Mouse (Mus musculus): ENCODE results near the gene Milr1. TPM values are rescaled to one million over a fixed set of nuclear protein-coding genes. Genes with fewer than 3 reads are reported as not detected.

Milr1 gene
- polyA plus RNA-seq, 1 experiment = 0.77 TPM

DNA sequence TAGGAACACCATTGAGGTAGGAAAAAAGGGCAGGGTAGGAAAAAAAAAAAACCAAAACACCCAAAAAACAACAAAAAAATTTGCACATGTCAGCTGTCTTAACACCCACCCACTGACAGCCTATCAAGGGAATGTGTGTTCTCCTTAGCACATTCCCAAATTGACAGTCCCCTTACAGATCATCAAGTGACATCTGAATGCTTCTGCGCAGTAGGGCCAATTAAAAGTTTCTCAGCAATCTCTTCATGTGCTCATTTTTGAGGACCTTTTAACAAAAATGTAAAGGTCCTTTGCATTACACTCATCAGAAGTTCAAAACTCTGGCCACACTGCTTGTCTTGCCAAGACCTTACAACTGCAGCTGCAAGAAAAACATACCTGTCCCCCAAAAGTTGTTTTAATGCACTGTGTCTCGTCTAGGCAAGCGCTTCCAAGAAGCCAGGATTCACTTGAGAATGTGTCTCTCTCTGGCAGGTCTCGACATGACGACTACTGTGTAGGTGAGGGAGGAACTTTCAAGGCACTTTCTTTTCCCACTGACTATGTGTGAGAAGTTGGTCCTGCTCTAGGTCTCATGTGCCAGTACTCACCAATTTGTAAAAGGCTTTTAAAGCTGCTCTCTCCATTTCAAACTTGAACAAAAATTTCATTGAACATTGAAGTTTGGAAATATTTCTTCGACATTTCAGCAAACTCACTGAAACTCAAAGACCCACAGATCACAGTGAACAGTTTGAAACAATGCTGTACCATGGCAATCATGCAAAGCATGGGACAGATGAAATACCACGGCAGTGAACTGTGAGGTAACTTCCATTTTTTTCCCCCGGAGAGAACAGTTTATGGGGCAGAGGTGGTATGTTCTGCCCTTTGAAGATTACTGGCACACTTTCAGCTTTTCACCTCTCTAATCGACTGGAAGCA lies 32.1 kb downstream of the Milr1 start:
- Histone ChIP-seq H3K27me3 (ENCODE audit: control insufficient read depth, insufficient read depth, low read length) (no peaks in the 10 kb centered on the region), H3K4me3 (ENCODE audit: low read depth, low read length) (no peak overlapping the region), H3K36me3 (ENCODE audit: control insufficient read depth, insufficient read depth, low read length) (peaks cover 60% of the 10 kb centered on the region), H3K27ac (ENCODE audit: insufficient read depth, low read depth, low read length) (no peak overlapping the region), H3K4me1 (ENCODE audit: control insufficient read depth, insufficient read depth, insufficient read length, low read length) (no peaks in the 10 kb centered on the region)
- no peak for TF ChIP-seq CTCF (IDR thresholded peaks at IDR 0.05; ENCODE audit: extremely low read depth, insufficient read length, insufficient replicate concordance, low read depth, low read length)
- WGBS = 50% methylated on average over 9 of the region's 9 CpGs

- Histone ChIP-seq H3K27ac (ENCODE audit: insufficient read depth, low read depth, low read length) (no peak overlapping the region), H3K36me3 (ENCODE audit: control insufficient read depth, insufficient read depth, low read length) (peaks cover 60% of the 10 kb centered on the region), H3K27me3 (ENCODE audit: control insufficient read depth, insufficient read depth, low read length) (no peaks in the 10 kb centered on the region), H3K4me3 (ENCODE audit: low read depth, low read length) (no peak overlapping the region), H3K4me1 (ENCODE audit: control insufficient read depth, insufficient read depth, insufficient read length, low read length) (no peaks in the 10 kb centered on the region)
- WGBS = 56% methylated on average over 2 of the region's 2 CpGs
- TF ChIP-seq POLR2A (IDR thresholded peaks at IDR 0.05; ENCODE audit: low read depth, low read length) (no peak), CTCF (IDR thresholded peaks at IDR 0.05; ENCODE audit: extremely low read depth, insufficient read length, insufficient replicate concordance, low read depth, low read length) (no peak)
These were observed 33.5 kb downstream of the Milr1 start for GRCm38 (mm10) chr11:106784476-106784875.

DNA sequence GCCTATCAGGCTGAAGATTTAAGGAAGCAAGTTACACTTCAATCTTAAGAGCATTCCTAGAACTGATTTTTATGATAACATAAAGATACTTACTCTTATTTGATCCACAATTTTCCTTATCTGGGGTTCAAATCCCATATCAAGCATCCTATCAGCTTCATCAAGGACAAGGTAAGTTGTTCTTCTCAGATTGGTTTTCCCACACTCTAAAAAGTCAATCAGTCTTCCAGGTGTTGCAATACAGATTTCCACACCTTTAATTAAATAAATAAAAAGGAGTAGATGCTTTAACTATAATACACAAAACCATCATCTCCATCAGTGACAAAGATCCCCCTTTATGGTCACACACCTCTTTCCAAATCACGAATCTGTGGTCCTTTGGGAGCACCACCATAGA lies 34.0 kb downstream of the Milr1 start:
- TF ChIP-seq CTCF (IDR thresholded peaks at IDR 0.05; ENCODE audit: extremely low read depth, insufficient read length, insufficient replicate concordance, low read depth, low read length) (no peak), POLR2A (IDR thresholded peaks at IDR 0.05; ENCODE audit: low read depth, low read length) (no peak)
- Histone ChIP-seq H3K4me1 (ENCODE audit: control insufficient read depth, insufficient read depth, insufficient read length, low read length) (peaks cover 2% of the 10 kb centered on the region; the same call in 1 of the 2 replicates), H3K27ac (ENCODE audit: insufficient read depth, low read depth, low read length) (no peak overlapping the region), H3K4me3 (ENCODE audit: low read depth, low read length) (no peak overlapping the region), H3K36me3 (ENCODE audit: control insufficient read depth, insufficient read depth, low read length) (peaks cover 58% of the 10 kb centered on the region), H3K27me3 (ENCODE audit: control insufficient read depth, insufficient read depth, low read length) (no peaks in the 10 kb centered on the region)
- WGBS = 43% methylated on average over 1 of the region's 1 CpGs

GRCm38 (mm10) chr11:106787131-106788025 lies 36.4 kb downstream of the Milr1 start:
- H3K27me3 ChIP-seq (ENCODE audit: control insufficient read depth, insufficient read depth, low read length) = no peaks in the 10 kb centered on the region
- peak overlapping the region; percentile 86 for H3K27ac ChIP-seq (ENCODE audit: insufficient read depth, low read depth, low read length)
- peaks cover 43% of the 10 kb centered on the region for H3K36me3 ChIP-seq (ENCODE audit: control insufficient read depth, insufficient read depth, low read length)
- TF ChIP-seq CTCF (IDR thresholded peaks at IDR 0.05; ENCODE audit: extremely low read depth, insufficient read length, insufficient replicate concordance, low read depth, low read length) = no peak
- peak; percentile 64; the same call in 1 of the 2 replicates for TF ChIP-seq POLR2A (IDR thresholded peaks at IDR 0.05; ENCODE audit: low read depth, low read length)
- peaks cover 2% of the 10 kb centered on the region; the same call in 1 of the 2 replicates for H3K4me1 ChIP-seq (ENCODE audit: control insufficient read depth, insufficient read depth, insufficient read length, low read length)
- under 1% methylated on average over 65 of the region's 65 CpGs for WGBS
- peak overlapping the region; percentile 82 for H3K4me3 ChIP-seq (ENCODE audit: low read depth, low read length)

DNA sequence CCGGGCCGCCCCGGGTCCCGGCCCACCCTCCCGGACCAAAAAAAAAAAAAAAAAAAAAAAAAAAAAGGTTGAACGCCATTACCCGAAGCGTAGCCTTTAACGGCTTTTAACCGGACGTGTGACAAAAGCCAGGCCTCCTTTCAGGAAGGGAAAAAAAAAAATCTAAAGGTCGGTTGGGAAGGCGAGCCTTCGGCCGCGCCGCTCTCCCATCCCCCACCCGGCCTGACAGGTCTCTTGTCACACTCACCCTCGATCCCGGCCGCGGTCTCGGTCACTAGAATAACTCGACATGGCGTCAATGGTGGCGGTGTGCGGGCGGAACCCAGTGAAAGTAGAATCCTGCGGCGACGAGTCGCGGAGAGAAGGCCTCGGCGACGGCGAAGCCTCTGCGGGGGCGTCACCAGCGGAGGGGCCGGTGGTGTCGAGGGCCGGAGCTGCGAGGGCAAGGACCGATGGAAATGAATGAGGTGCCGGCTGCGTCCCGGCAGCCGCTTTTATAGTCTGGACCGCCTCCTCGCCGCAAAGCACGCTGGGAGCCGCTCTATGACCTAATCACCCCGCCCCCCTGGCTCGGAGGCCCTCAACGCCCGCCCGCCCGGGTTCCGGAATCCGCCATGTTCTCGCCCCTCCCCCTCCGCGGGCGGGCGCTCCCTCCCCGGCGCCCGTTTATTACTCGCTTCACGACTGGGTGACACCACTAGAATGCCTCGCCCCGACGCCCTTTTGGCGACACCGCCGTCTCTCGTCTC lies 37.2 kb downstream of the Milr1 start:
- Histone ChIP-seq H3K4me3 (ENCODE audit: low read depth, low read length) (peak overlapping the region; percentile 82), H3K4me1 (ENCODE audit: control insufficient read depth, insufficient read depth, insufficient read length, low read length) (peaks cover 2% of the 10 kb centered on the region; the same call in 1 of the 2 replicates), H3K27ac (ENCODE audit: insufficient read depth, low read depth, low read length) (peak overlapping the region; percentile 98), H3K27me3 (ENCODE audit: control insufficient read depth, insufficient read depth, low read length) (no peaks in the 10 kb centered on the region), H3K36me3 (ENCODE audit: control insufficient read depth, insufficient read depth, low read length) (peaks cover 39% of the 10 kb centered on the region)
- no peak for TF ChIP-seq CTCF (IDR thresholded peaks at IDR 0.05; ENCODE audit: extremely low read depth, insufficient read length, insufficient replicate concordance, low read depth, low read length)
- peak; percentile 99 for TF ChIP-seq POLR2A (IDR thresholded peaks at IDR 0.05; ENCODE audit: low read depth, low read length)
- under 1% methylated on average over 78 of the region's 79 CpGs for WGBS

GRCm38 (mm10) chr11:106788775-106789459 lies 37.9 kb downstream of the Milr1 start, which contains the start of the genes Ddx5 and Cep95:
Ddx5 (minus strand) TSS chr11:106789185.
Cep95 (plus strand) TSS chr11:106789252.
- under 1% methylated on average over 58 of the region's 58 CpGs for WGBS
- no peak for TF ChIP-seq CTCF (IDR thresholded peaks at IDR 0.05; ENCODE audit: extremely low read depth, insufficient read length, insufficient replicate concordance, low read depth, low read length)
- TF ChIP-seq POLR2A (IDR thresholded peaks at IDR 0.05; ENCODE audit: low read depth, low read length) = peak; percentile 41; the same call in 1 of the 2 replicates
- Histone ChIP-seq H3K4me3 (ENCODE audit: low read depth, low read length) (peak within 1 kb of the TSS; percentile 82), H3K27ac (ENCODE audit: insufficient read depth, low read depth, low read length) (peak within 1 kb of the TSS; percentile 98), H3K36me3 (ENCODE audit: control insufficient read depth, insufficient read depth, low read length) (peaks cover 33% of the 10 kb centered on the region), H3K4me1 (ENCODE audit: control insufficient read depth, insufficient read depth, insufficient read length, low read length) (peaks cover 2% of the 10 kb centered on the region; the same call in 1 of the 2 replicates), H3K27me3 (ENCODE audit: control insufficient read depth, insufficient read depth, low read length) (no peaks in the 10 kb centered on the region)

Data from small intestine, adult 2 months (tissue).